In the genomic region with DNA sequence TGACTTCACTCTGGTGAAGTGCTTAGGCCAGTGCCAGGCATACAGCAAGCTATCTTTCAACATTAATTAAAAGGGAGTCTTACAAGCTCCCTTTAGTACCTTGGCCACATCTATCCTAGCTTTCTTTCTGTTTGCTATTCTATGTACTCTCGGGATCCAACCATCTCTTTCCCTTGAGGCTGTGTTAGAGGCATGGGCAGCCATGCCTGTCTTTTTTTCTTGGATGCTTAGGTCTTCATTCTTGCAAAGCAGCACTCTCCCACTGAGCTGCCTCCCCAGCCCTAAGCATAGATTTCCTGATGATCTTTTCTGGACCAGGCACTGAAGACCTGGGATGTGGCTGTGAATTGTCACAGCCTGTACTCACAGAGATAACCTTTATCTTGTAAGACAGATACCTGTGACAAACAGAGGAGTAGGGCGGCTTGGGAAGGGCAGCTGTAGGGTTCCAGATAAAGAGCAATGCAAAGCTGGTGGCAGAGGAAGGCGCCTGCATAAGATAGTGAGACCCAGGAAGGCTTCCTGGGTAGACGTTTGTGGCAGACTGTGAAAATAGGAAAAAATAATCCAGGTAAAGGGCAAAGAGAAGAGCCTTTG, we compare ENCODE assay signal across 19 mouse cellular contexts.
A peak's percentile ranks its signal among the peaks of the same experiment; 100 is the strongest.
DNase-seq lines count a peak whose midpoint lies in the region; ATAC-seq lines count a peak whose summit lies in the region.
"Had no signal": no experiment of that assay in that cellular context is flagged by ENCODE, and none has a peak within 500 bp of the region (broad histone marks: within the 10 kb centered on the region; RNA-seq: fewer than 3 reads in every experiment).

No protein-coding gene starts in this region.

- H3K4me1 ChIP-seq in hindbrain, embryonic 10.5 days (replicated peaks): peaks cover 10% of the 10 kb centered on the region
- H3K4me1 ChIP-seq in hindbrain, embryonic 11.5 days (replicated peaks; ENCODE audit: control insufficient read depth, insufficient read depth, low read length): no peaks in the 10 kb centered on the region
- H3K4me1 ChIP-seq in liver, embryonic 13.5 days (replicated peaks): peaks cover 9% of the 10 kb centered on the region; the same call in 1 of the 2 replicates
- H3K4me1 ChIP-seq: lung, embryonic 15.5 days had no signal

- 0 out of 2 replicates have a peak overlapping the region, but pooled peaks have one; percentile 16 for H3K27ac ChIP-seq in hindbrain, embryonic 10.5 days
- H3K27ac ChIP-seq in hindbrain, embryonic 11.5 days (ENCODE audit: low read depth, low read length): no peak overlapping the region
- no peak overlapping the region for H3K27ac ChIP-seq in liver, embryonic 13.5 days
- H3K27ac ChIP-seq: embryonic facial prominence, embryonic 12.5 days; forebrain, embryonic 15.5 days; hindbrain, embryonic 12.5 days; layer of hippocampus, adult 2 months; limb, embryonic 13.5 days; lung, embryonic 15.5 days; midbrain, embryonic 13.5 days; neural tube, embryonic 13.5 days had no signal

- no peaks in the 10 kb centered on the region for H3K36me3 ChIP-seq in hindbrain, embryonic 10.5 days
- H3K36me3 ChIP-seq in hindbrain, embryonic 11.5 days (ENCODE audit: control insufficient read depth, insufficient read depth, low read length): no peaks in the 10 kb centered on the region
- no peaks in the 10 kb centered on the region for H3K36me3 ChIP-seq in liver, embryonic 13.5 days
- H3K36me3 ChIP-seq: embryonic facial prominence, embryonic 12.5 days; forebrain, embryonic 15.5 days; hindbrain, embryonic 12.5 days; limb, embryonic 13.5 days; lung, embryonic 15.5 days; midbrain, embryonic 13.5 days; neural tube, embryonic 13.5 days had no signal

- no peak overlapping the region for H3K4me2 ChIP-seq in hindbrain, embryonic 11.5 days (replicated peaks; ENCODE audit: low read depth, low read length)
- H3K4me2 ChIP-seq in liver, embryonic 13.5 days: no peak overlapping the region
- H3K4me2 ChIP-seq: embryonic facial prominence, embryonic 12.5 days; forebrain, embryonic 15.5 days; hindbrain, embryonic 12.5 days; limb, embryonic 13.5 days; lung, embryonic 15.5 days; midbrain, embryonic 13.5 days; neural tube, embryonic 13.5 days had no signal

- H3K9me3 ChIP-seq in hindbrain, embryonic 10.5 days: no peaks in the 10 kb centered on the region
- no peaks in the 10 kb centered on the region for H3K9me3 ChIP-seq in hindbrain, embryonic 11.5 days (ENCODE audit: control insufficient read depth, low read length)
- H3K9me3 ChIP-seq in liver, embryonic 13.5 days (replicated peaks): no peaks in the 10 kb centered on the region
- H3K9me3 ChIP-seq: embryonic facial prominence, embryonic 12.5 days; forebrain, embryonic 15.5 days; hindbrain, embryonic 12.5 days; limb, embryonic 13.5 days; lung, embryonic 15.5 days; midbrain, embryonic 13.5 days; neural tube, embryonic 13.5 days had no signal

- whole genome bisulfite sequencing in hindbrain, embryonic 10.5 days: 69% methylated on average over 4 of the region's 4 CpGs
- WGBS in hindbrain, embryonic 11.5 days: 69% methylated on average over 4 of the region's 4 CpGs
- WGBS in liver, embryonic 13.5 days (ENCODE audit: insufficient replicate concordance): 12% methylated on average over 4 of the region's 4 CpGs

- no peak overlapping the region for H3K9ac ChIP-seq in hindbrain, embryonic 11.5 days (ENCODE audit: low read depth, low read length)
- no peak overlapping the region for H3K9ac ChIP-seq in liver, embryonic 13.5 days
- H3K9ac ChIP-seq: embryonic facial prominence, embryonic 12.5 days; forebrain, embryonic 15.5 days; hindbrain, embryonic 12.5 days; limb, embryonic 13.5 days; lung, embryonic 15.5 days; midbrain, embryonic 13.5 days; neural tube, embryonic 13.5 days had no signal

- ATAC-seq in cerebellum, adult (ENCODE audit: insufficient number of reproducible peaks, low FRiP score, low TSS enrichment): 0 out of 2 replicates have a peak, but pooled peaks have one; percentile 15
- ATAC-seq in hindbrain, embryonic 11.5 days (ENCODE audit: low FRiP score): no peak
- peak; percentile 87 for ATAC-seq in liver, embryonic 13.5 days (ENCODE audit: low read depth)
- ATAC-seq: activated CD4-positive, CD25-positive, alpha-beta regulatory T cell, adult 4 months; forebrain, embryonic 15.5 days; midbrain, embryonic 13.5 days had no signal

- H3K27me3 ChIP-seq in hindbrain, embryonic 10.5 days (ENCODE audit: insufficient read depth, poor library complexity, severe bottlenecking): no peaks in the 10 kb centered on the region; the same call in 1 of the 2 replicates
- H3K27me3 ChIP-seq in hindbrain, embryonic 11.5 days (ENCODE audit: control insufficient read depth, insufficient read depth, low read length): no peaks in the 10 kb centered on the region
- no peaks in the 10 kb centered on the region for H3K27me3 ChIP-seq in liver, embryonic 13.5 days
- H3K27me3 ChIP-seq: embryonic facial prominence, embryonic 12.5 days; forebrain, embryonic 15.5 days; lung, embryonic 15.5 days had no signal

- no peak for DNase-seq in cerebellum, postnatal 25 days
- DNase-seq in hindbrain, embryonic 10.5 days (ENCODE audit: low spot score): no peak
- no peak for DNase-seq in hindbrain, embryonic 11.5 days (ENCODE audit: low spot score)
- peak; percentile 17 for DNase-seq in liver, embryonic 13.5 days
- peak; percentile 17 for DNase-seq in yolk sac, embryonic 10.5 days (ENCODE audit: low spot score)
- DNase-seq in frontal cortex, postnatal 25 days (ENCODE audit: low spot score in 2 of 2): no peak
- no peak for DNase-seq in adrenal gland, adult 2 months
- DNase-seq: gastrocnemius, postnatal 25 days had no signal

- H3K4me3 ChIP-seq in hindbrain, embryonic 10.5 days: no peak overlapping the region
- no peak overlapping the region for H3K4me3 ChIP-seq in hindbrain, embryonic 11.5 days (ENCODE audit: low read depth, low read length)
- H3K4me3 ChIP-seq in liver, embryonic 13.5 days (replicated peaks): no peak overlapping the region
- H3K4me3 ChIP-seq: embryonic facial prominence, embryonic 12.5 days; erythroblast, embryonic 14.5 days; forebrain, embryonic 15.5 days; hindbrain, embryonic 12.5 days; layer of hippocampus, adult 2 months; limb, embryonic 13.5 days; lung, embryonic 15.5 days; midbrain, embryonic 13.5 days; neural tube, embryonic 13.5 days had no signal

Comparison
In these comparisons a context has a peak if more than half of its experiments do, and no peak if none do; other contexts are left out.
1. DNase-seq: peak in liver, embryonic 13.5 days (single experiment) and yolk sac, embryonic 10.5 days (single experiment); none in cerebellum, postnatal 25 days (0 of 2), hindbrain, embryonic 10.5 days (single experiment), hindbrain, embryonic 11.5 days (single experiment), frontal cortex, postnatal 25 days (0 of 2) and adrenal gland, adult 2 months (single experiment).